ENCODE assay signal across 9 mouse cellular contexts in genomic region chr5:112012505-112013164, GRCm38 (mm10).
DNase-seq lines count a peak whose midpoint lies in the region; ATAC-seq and TF ChIP-seq lines count a peak whose summit lies in the region.
"Had no signal": no experiment of that assay in that cellular context is flagged by ENCODE, and none has a peak within 500 bp of the region (broad histone marks: within the 10 kb centered on the region; RNA-seq: fewer than 3 reads in every experiment).

No protein-coding gene starts in this region.

- no peak overlapping the region for H3K27ac ChIP-seq in kidney, embryonic 14.5 days (ENCODE audit: low read depth, low read length)
- no peak overlapping the region for H3K27ac ChIP-seq in heart, adult 2 months
- peak overlapping the region; percentile 26 for H3K27ac ChIP-seq in intestine, embryonic 16.5 days (ENCODE audit: low read length)

- TF ChIP-seq EP300 in heart, adult 2 months (IDR thresholded peaks at IDR 0.05; ENCODE audit: insufficient read depth, low read depth, low read length) = no peak

- H3K79me2 ChIP-seq in heart, adult 2 months (replicated peaks; ENCODE audit: control insufficient read depth, insufficient read depth, low read length) = no peaks in the 10 kb centered on the region

- intact Hi-C loops in heart, adult 2 months (cut with DNase I) = no loop called here

- no peak overlapping the region for H3K4me3 ChIP-seq in kidney, embryonic 14.5 days (ENCODE audit: low read length)
- H3K4me3 ChIP-seq in heart, adult 2 months = no peak overlapping the region
- H3K4me3 ChIP-seq in intestine, embryonic 16.5 days (ENCODE audit: low read length) = no peak overlapping the region

- H3K36me3 ChIP-seq in kidney, embryonic 14.5 days (ENCODE audit: control insufficient read depth, insufficient read depth, low read length) = no peaks in the 10 kb centered on the region
- no peaks in the 10 kb centered on the region for H3K36me3 ChIP-seq in heart, adult 2 months (ENCODE audit: control insufficient read depth, insufficient read depth, low read length)
- H3K36me3 ChIP-seq in intestine, embryonic 16.5 days (ENCODE audit: control insufficient read depth, insufficient read depth, low read length) = no peaks in the 10 kb centered on the region

- DNase-seq in kidney, adult 8-10 months = no peak
- peak; percentile 40 for DNase-seq in brain, adult 2 months (ENCODE audit: low read depth, low spot score)
- peak; percentile 43 to 60 for DNase-seq in heart, adult 2 months
- no peak for DNase-seq in c-Kit-positive CD71-positive TER-119-positive erythroid progenitor cells, embryonic 14.5 days (ENCODE audit: low spot score)
- no peak for DNase-seq in cerebellum, postnatal 25 days
- DNase-seq in frontal cortex, postnatal 36 days (ENCODE audit: low spot score in 2 of 2) = no peak

- no peak overlapping the region for H3K4me2 ChIP-seq in kidney, embryonic 14.5 days (replicated peaks; ENCODE audit: low read depth, low read length)
- no peak overlapping the region for H3K4me2 ChIP-seq in intestine, embryonic 16.5 days (ENCODE audit: low read depth, low read length)

- TF ChIP-seq CTCF in heart, adult 2 months (IDR thresholded peaks at IDR 0.05) = no peak

- peaks cover 4% of the 10 kb centered on the region; the same call in 1 of the 2 replicates for H3K4me1 ChIP-seq in kidney, embryonic 14.5 days (ENCODE audit: control insufficient read depth, insufficient read depth, low read length)
- H3K4me1 ChIP-seq in heart, adult 2 months (ENCODE audit: control insufficient read depth, insufficient read depth, low read length) = peaks cover 3% of the 10 kb centered on the region; the same call in 1 of the 2 replicates
- H3K4me1 ChIP-seq in intestine, embryonic 16.5 days (ENCODE audit: control insufficient read depth, insufficient read depth, low read length) = peaks cover 5% of the 10 kb centered on the region; the same call in 1 of the 2 replicates

- ATAC-seq in kidney, embryonic 14.5 days (ENCODE audit: low FRiP score, low TSS enrichment) = peak; percentile 46
- ATAC-seq in intestine, embryonic 16.5 days = peak; percentile 69; the same call in 1 of the 2 replicates

- H3K9me3 ChIP-seq in kidney, embryonic 14.5 days (ENCODE audit: control insufficient read depth, low read length) = peaks cover 4% of the 10 kb centered on the region; the same call in 1 of the 2 replicates
- 0 out of 2 replicates have a peak, but pooled peaks cover 4% of the 10 kb centered on the region for H3K9me3 ChIP-seq in intestine, embryonic 16.5 days (ENCODE audit: control insufficient read depth, low read length)

- no peak overlapping the region for H3K9ac ChIP-seq in kidney, embryonic 14.5 days (ENCODE audit: low read depth, low read length)
- no peak overlapping the region for H3K9ac ChIP-seq in heart, adult 2 months (ENCODE audit: low read depth, low read length)
- H3K9ac ChIP-seq in intestine, embryonic 16.5 days (ENCODE audit: low read depth, low read length) = no peak overlapping the region

- WGBS in kidney, embryonic 14.5 days = 21% methylated on average over 9 of the region's 9 CpGs
- WGBS in heart, adult 2 months = 9% methylated on average over 9 of the region's 9 CpGs
- WGBS in intestine, embryonic 16.5 days = 13% methylated on average over 9 of the region's 9 CpGs

- H3K27me3 ChIP-seq in kidney, embryonic 14.5 days (ENCODE audit: control insufficient read depth, insufficient read depth, low read length) = 0 out of 2 replicates have a peak, but pooled peaks cover 6% of the 10 kb centered on the region
- H3K27me3 ChIP-seq in heart, adult 2 months (ENCODE audit: control insufficient read depth, insufficient read depth, low read length) = no peaks in the 10 kb centered on the region
- H3K27me3 ChIP-seq in intestine, embryonic 16.5 days (replicated peaks; ENCODE audit: control insufficient read depth, insufficient read depth, low read length) = no peaks in the 10 kb centered on the region
- H3K27me3 ChIP-seq: CH12.LX had no signal

- TF ChIP-seq POLR2A in heart, adult 2 months (IDR thresholded peaks at IDR 0.05; ENCODE audit: insufficient read depth, low read depth, low read length) = no peak

Comparison
In these comparisons a context has a peak if more than half of its experiments do, and no peak if none do; other contexts are left out.
1. DNase-seq: peak in brain, adult 2 months (single experiment) and heart, adult 2 months (2 of 2); none in kidney, adult 8-10 months (0 of 2), c-Kit-positive CD71-positive TER-119-positive erythroid progenitor cells, embryonic 14.5 days (single experiment), cerebellum, postnatal 25 days (0 of 2) and frontal cortex, postnatal 36 days (0 of 2).